8 mouse cellular contexts compared by ENCODE assay signal in genomic region chr7:34195632-34196031, GRCm38 (mm10). TPM values are rescaled to one million over a fixed set of nuclear protein-coding genes. Genes with fewer than 3 reads are reported as not detected.
DNase-seq lines count a peak whose midpoint lies in the region; ATAC-seq and TF ChIP-seq lines count a peak whose summit lies in the region.

No protein-coding gene starts in this region.

- peak; percentile 35 for DNase-seq in embryo, embryonic 10 days (ENCODE audit: low spot score)
- DNase-seq in embryo, embryonic 9.5 days (ENCODE audit: extremely low spot score): no peak
- DNase-seq in B cell, adult 2 months: peak; percentile 18 to 24
- DNase-seq in adrenal gland, adult 2 months: no peak
- DNase-seq in right cerebral cortex, postnatal 14 days: no peak

- H3K27ac ChIP-seq in embryonic facial prominence, embryonic 12.5 days: no peak overlapping the region
- H3K27ac ChIP-seq in limb, embryonic 13.5 days: no peak overlapping the region
- no peak overlapping the region for H3K27ac ChIP-seq in small intestine, adult 2 months (ENCODE audit: insufficient read depth, low read depth, low read length)

- H3K27me3 ChIP-seq in embryonic facial prominence, embryonic 12.5 days: no peaks in the 10 kb centered on the region
- H3K27me3 ChIP-seq in limb, embryonic 13.5 days: no peaks in the 10 kb centered on the region
- no peaks in the 10 kb centered on the region for H3K27me3 ChIP-seq in small intestine, adult 2 months (ENCODE audit: control insufficient read depth, insufficient read depth, low read length)

- no peak for TF ChIP-seq CTCF in small intestine, adult 2 months (IDR thresholded peaks at IDR 0.05; ENCODE audit: extremely low read depth, insufficient read length, insufficient replicate concordance, low read depth, low read length)

- peak overlapping the region; percentile 90 for H3K4me2 ChIP-seq in embryonic facial prominence, embryonic 12.5 days (replicated peaks)
- H3K4me2 ChIP-seq in limb, embryonic 13.5 days (replicated peaks): peak overlapping the region; percentile 83

- TF ChIP-seq POLR2A in small intestine, adult 2 months (IDR thresholded peaks at IDR 0.05; ENCODE audit: low read depth, low read length): no peak

- H3K4me3 ChIP-seq in embryonic facial prominence, embryonic 12.5 days: peak overlapping the region; percentile 96
- peak overlapping the region; percentile 97 for H3K4me3 ChIP-seq in limb, embryonic 13.5 days
- H3K4me3 ChIP-seq in small intestine, adult 2 months (ENCODE audit: low read depth, low read length): peak overlapping the region; percentile 91

- WGBS in embryonic facial prominence, embryonic 12.5 days: 50% methylated on average over 3 of the region's 3 CpGs
- WGBS in limb, embryonic 13.5 days: 40% methylated on average over 3 of the region's 3 CpGs
- WGBS in small intestine, adult 2 months: 37% methylated on average over 3 of the region's 3 CpGs

- H3K4me1 ChIP-seq in embryonic facial prominence, embryonic 12.5 days: peaks cover 7% of the 10 kb centered on the region; the same call in 1 of the 2 replicates
- peaks cover 7% of the 10 kb centered on the region for H3K4me1 ChIP-seq in limb, embryonic 13.5 days
- H3K4me1 ChIP-seq in small intestine, adult 2 months (ENCODE audit: control insufficient read depth, insufficient read depth, insufficient read length, low read length): no peaks in the 10 kb centered on the region

- H3K9me3 ChIP-seq in embryonic facial prominence, embryonic 12.5 days: no peaks in the 10 kb centered on the region
- 0 out of 2 replicates have a peak, but pooled peaks cover 3% of the 10 kb centered on the region for H3K9me3 ChIP-seq in limb, embryonic 13.5 days

- peak overlapping the region; percentile 89 for H3K9ac ChIP-seq in embryonic facial prominence, embryonic 12.5 days
- H3K9ac ChIP-seq in limb, embryonic 13.5 days: peak overlapping the region; percentile 94

- H3K36me3 ChIP-seq in embryonic facial prominence, embryonic 12.5 days: peaks cover 18% of the 10 kb centered on the region
- peaks cover 23% of the 10 kb centered on the region for H3K36me3 ChIP-seq in limb, embryonic 13.5 days
- H3K36me3 ChIP-seq in small intestine, adult 2 months (ENCODE audit: control insufficient read depth, insufficient read depth, low read length): peaks cover 10% of the 10 kb centered on the region

- no peak for ATAC-seq in embryonic facial prominence, embryonic 12.5 days (ENCODE audit: insufficient number of reproducible peaks, insufficient read depth, low FRiP score, low TSS enrichment)
- ATAC-seq in limb, embryonic 13.5 days (ENCODE audit: low FRiP score, low read depth): no peak

RNA-seq across cellular contexts. Expression of gene Pdcd2l, which starts 0.8 kb away (rescaled TPM):
- 67.1 and 69.9 TPM in 2 replicates for polyA plus RNA-seq in embryonic facial prominence, embryonic 12.5 days (2016; fragmentation: Nextera tagmentation; extraction: Ambion mirVana)
- 69.0 and 73.2 TPM in 2 replicates for polyA plus RNA-seq in limb, embryonic 13.5 days (2015; fragmentation: Nextera tagmentation; extraction: Ambion mirVana)
- 13.7 and 15.2 TPM in 2 replicates for polyA plus RNA-seq in small intestine, adult 2 months (2012; rRNA removed)
- total RNA-seq in adrenal gland, adult 2 months (2021): 10 to 100 TPM; 15.4 to 24.4 TPM
- 27.9 and 31.1 TPM in 2 replicates for polyA plus RNA-seq in adrenal gland, adult 2 months (2012; rRNA removed)

RNA-seq across cellular contexts. Expression of gene Uba2, which starts 26.2 kb away (rescaled TPM):
- polyA plus RNA-seq in embryonic facial prominence, embryonic 12.5 days (2016; fragmentation: Nextera tagmentation; extraction: Ambion mirVana): 245 and 255 TPM in 2 replicates
- 230 and 232 TPM in 2 replicates for polyA plus RNA-seq in limb, embryonic 13.5 days (2015; fragmentation: Nextera tagmentation; extraction: Ambion mirVana)
- 6.6 and 13.2 TPM in 2 replicates for polyA plus RNA-seq in small intestine, adult 2 months (2012; rRNA removed)
- 10 to 100 TPM; 63.5 to 75.7 TPM for total RNA-seq in adrenal gland, adult 2 months (2021)
- polyA plus RNA-seq in adrenal gland, adult 2 months (2012; rRNA removed): 22.5 and 25.2 TPM in 2 replicates

RNA-seq across cellular contexts. Expression of gene Gpi1, which starts 34.5 kb away (rescaled TPM):
- 255 and 263 TPM in 2 replicates for polyA plus RNA-seq in embryonic facial prominence, embryonic 12.5 days (2016; fragmentation: Nextera tagmentation; extraction: Ambion mirVana)
- 268 and 277 TPM in 2 replicates for polyA plus RNA-seq in limb, embryonic 13.5 days (2015; fragmentation: Nextera tagmentation; extraction: Ambion mirVana)
- 291 and 420 TPM in 2 replicates for polyA plus RNA-seq in small intestine, adult 2 months (2012; rRNA removed)
- 100 to 1,000 TPM; 290 to 557 TPM for total RNA-seq in adrenal gland, adult 2 months (2021)
- 507 and 510 TPM in 2 replicates for polyA plus RNA-seq in adrenal gland, adult 2 months (2012; rRNA removed)

RNA-seq across cellular contexts. Expression of gene Gm6096, which starts 55.2 kb away (rescaled TPM):
- not detected in 2 replicates for polyA plus RNA-seq in embryonic facial prominence, embryonic 12.5 days (2016; fragmentation: Nextera tagmentation; extraction: Ambion mirVana)
- polyA plus RNA-seq in limb, embryonic 13.5 days (2015; fragmentation: Nextera tagmentation; extraction: Ambion mirVana): 0.53 TPM in 1 of 2 replicates, not detected in the other
- polyA plus RNA-seq in small intestine, adult 2 months (2012; rRNA removed): not detected in 2 replicates
- not detected for total RNA-seq in adrenal gland, adult 2 months (2021)
- not detected in 2 replicates for polyA plus RNA-seq in adrenal gland, adult 2 months (2012; rRNA removed)

Comparison
In these comparisons a context has a peak if more than half of its experiments do, and no peak if none do; other contexts are left out.
1. DNase-seq: peak in embryo, embryonic 10 days (single experiment) and B cell, adult 2 months (2 of 2); none in embryo, embryonic 9.5 days (single experiment), adrenal gland, adult 2 months (single experiment) and right cerebral cortex, postnatal 14 days (single experiment).
2. Peak in every context shown above with its lines, with median percentiles within 50 percentile points of each other: H3K4me3 ChIP-seq.